Mouse (Mus musculus) left cerebral cortex, adult 2 months (tissue): ENCODE results near the gene Dyx1c1. TPM values are rescaled to one million over a fixed set of nuclear protein-coding genes. Genes with fewer than 3 reads are reported as not detected.
A peak's percentile ranks its signal among the peaks of the same experiment; 100 is the strongest.

Experiments
- DNase-seq, 2 experiments: peaks; one replicate each; pipeline ENCODE4 v3.0.0; 2021 to 2022; ENCODE audit warnings: low spot score in 2 of 2, mixed read lengths in 1 of 2; ENCODE audit errors: extremely low spot score in 1 of 2
- H3K27ac ChIP-seq: fragments of 200-600 bp; 2 replicates; pipeline ENCODE4 v1.8.1; 2022
- H3K4me3 ChIP-seq: fragments of 200-600 bp; 2 replicates; pipeline ENCODE4 v1.8.1; 2022
- CTCF ChIP-seq: fragments of 200-600 bp; IDR thresholded peaks from 2 replicates; pipeline ENCODE4 v1.8.1; 2022; ENCODE audit warnings: antibody characterized with exemption, mild to moderate bottlenecking, moderate library complexity
- intact Hi-C: fragments of 180-260 bp; cut with DNase I; formaldehyde crosslinking; loops from one replicate; pipeline ENCODE4 v1.15.1; 2025
- microRNA-seq, 2 experiments: library from miRNA; unstranded; fragments of <30 nt; microRNA quantifications; one replicate each; pipeline ENCODE4 v1.2.0; 2021
- total RNA-seq, 2 experiments: library from RNA; stranded (reverse); gene quantifications; 2 replicates each; pipeline ENCODE4 v1.2.3; 2021

Gene Dyx1c1
- total RNA-seq, 2 experiments from 2014 or later = 1.5 to 1.9 TPM

- DNase-seq = no peak
- TF ChIP-seq CTCF = no peak
- no peak overlapping the region for H3K27ac ChIP-seq
- intact Hi-C loops = no loop called here
- H3K4me3 ChIP-seq = no peak overlapping the region
Observed at GRCm38 (mm10) chr9:73005106-73005505, 46.5 kb downstream of the Dyx1c1 start.

GRCm38 (mm10) chr9:73006175-73006574 is 47.6 kb downstream of the Dyx1c1 start:
- no peak overlapping the region for H3K27ac ChIP-seq
- DNase-seq = no peak
- TF ChIP-seq CTCF = no peak
- intact Hi-C loops = no loop called here
- no peak overlapping the region for H3K4me3 ChIP-seq

- intact Hi-C loops = no loop called here
Observed at GRCm38 (mm10) chr9:73008384-73008783, 49.8 kb downstream of the Dyx1c1 start.

DNA sequence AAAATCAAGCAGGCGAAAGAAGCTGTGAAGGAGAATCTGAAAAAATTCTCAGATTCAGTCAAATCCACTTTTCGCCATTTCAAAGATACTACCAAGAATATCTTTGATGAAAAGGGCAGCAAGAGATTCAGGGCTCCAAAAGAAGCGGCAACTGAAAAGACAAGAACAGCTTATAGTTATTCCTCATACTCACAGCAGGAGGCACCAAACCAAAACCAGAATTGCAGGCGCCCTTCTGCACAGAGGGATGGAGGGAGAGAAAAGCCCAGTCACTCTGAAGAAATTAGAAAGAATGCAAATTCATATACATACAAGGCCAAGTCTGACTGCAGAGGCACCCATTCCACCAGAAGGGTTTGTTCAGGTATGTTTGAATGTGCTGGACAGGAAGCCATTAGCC is 54.0 kb downstream of the Dyx1c1 start:
- no peak overlapping the region for H3K4me3 ChIP-seq
- no peak overlapping the region for H3K27ac ChIP-seq
- TF ChIP-seq CTCF = peak; percentile 29

More at GRCm38 (mm10) chr9:73008384-73008783, 49.8 kb downstream of the Dyx1c1 start:
- DNase-seq = no peak
- no peak overlapping the region for H3K4me3 ChIP-seq
- H3K27ac ChIP-seq = no peak overlapping the region
- TF ChIP-seq CTCF = no peak

GRCm38 (mm10) chr9:73014724-73015123 is 56.1 kb downstream of the Dyx1c1 start:
- TF ChIP-seq CTCF = no peak
- peak in 1 of 2 experiments; percentile 24 for DNase-seq
- intact Hi-C loops = no loop called here
- no peak overlapping the region for H3K27ac ChIP-seq
- H3K4me3 ChIP-seq = no peak overlapping the region

More for the DNA sequence above, 54.0 kb downstream of the Dyx1c1 start:
- intact Hi-C loops = no loop called here
- DNase-seq = no peak

- no peak for TF ChIP-seq CTCF
- intact Hi-C loops = no loop called here
- Histone ChIP-seq H3K4me3 (no peak overlapping the region), H3K27ac (no peak overlapping the region)
- no peak for DNase-seq
Observed at GRCm38 (mm10) chr9:73019841-73020240, 61.3 kb downstream of the Dyx1c1 start.

DNA sequence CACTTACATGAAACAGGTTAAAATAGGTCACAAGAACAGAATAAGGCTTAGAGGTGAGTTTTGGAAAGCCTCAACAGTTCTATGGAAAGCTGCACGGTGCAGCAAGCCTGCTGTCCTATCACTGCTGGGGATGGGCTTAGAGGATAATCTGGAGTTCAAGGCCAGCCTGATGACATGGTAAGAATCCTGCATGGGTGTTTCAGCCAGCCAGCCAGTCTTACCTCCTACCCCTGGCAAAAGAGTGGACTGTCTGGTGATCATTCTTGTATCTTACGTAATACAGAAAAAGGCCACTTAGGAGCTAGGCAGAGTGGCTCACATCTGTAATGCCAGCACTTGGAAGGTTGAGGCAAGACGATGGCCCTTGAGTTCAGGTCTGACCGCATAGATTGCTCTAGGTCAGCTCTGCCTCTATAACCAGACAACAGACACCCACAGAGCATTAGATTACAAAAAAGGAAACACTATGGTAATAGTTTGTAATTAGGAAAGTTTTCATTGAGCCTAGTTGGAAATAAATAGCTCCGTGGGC is 62.0 kb downstream of the Dyx1c1 start:
- no peak for TF ChIP-seq CTCF
- DNase-seq = no peak
- intact Hi-C loops = no loop called here
- Histone ChIP-seq H3K27ac (no peak overlapping the region), H3K4me3 (no peak overlapping the region)

Small RNA genes lying within 50 kb of the gene (microRNA-seq; reads per million reads assigned to microRNA genes)
- 0 reads per million in 2 experiments for gene Gm27353

Other genes starting within 250 kb of the Dyx1c1 start
- gene Prtg, start 151.9 kb upstream of the Dyx1c1 start, total RNA-seq = 1 to 10 TPM; 1.5 to 1.8 TPM
- gene Pygo1, start 33.1 kb upstream of the Dyx1c1 start, total RNA-seq = 10 to 100 TPM; 18.6 to 19.5 TPM
- not detected for gene Gm44503, start 67 bp downstream of the Dyx1c1 start, total RNA-seq
- 10 to 100 TPM in 1 of 2 experiments, 1 to 10 TPM in 1; 9.2 to 10.8 TPM for gene Ccpg1os, start 26.6 kb downstream of the Dyx1c1 start, total RNA-seq
- 100 to 1,000 TPM; 124 to 128 TPM for gene Ccpg1, start 26.6 kb downstream of the Dyx1c1 start, total RNA-seq
- gene Pigb, start 81.6 kb downstream of the Dyx1c1 start, total RNA-seq = 10 to 100 TPM; 15.4 to 16.2 TPM
- 1 to 10 TPM; 7.5 to 8.9 TPM for gene Rab27a, start 86.1 kb downstream of the Dyx1c1 start, total RNA-seq
- gene Khdc3, start 143.1 kb downstream of the Dyx1c1 start, total RNA-seq = 1 to 10 TPM; 2.4 to 2.8 TPM
- gene Gm20509, start 143.7 kb downstream of the Dyx1c1 start, total RNA-seq = not detected
- 10 to 100 TPM; 53.9 to 54.2 TPM for gene Rsl24d1, start 154.6 kb downstream of the Dyx1c1 start, total RNA-seq